Mouse (Mus musculus): ENCODE data around the gene Wsb2. TPM values are rescaled to one million over a fixed set of nuclear protein-coding genes. Genes with fewer than 3 reads are reported as not detected.

Gene Wsb2
- 126 and 164 TPM in 2 replicates for polyA plus RNA-seq (2012; rRNA removed)

DNA sequence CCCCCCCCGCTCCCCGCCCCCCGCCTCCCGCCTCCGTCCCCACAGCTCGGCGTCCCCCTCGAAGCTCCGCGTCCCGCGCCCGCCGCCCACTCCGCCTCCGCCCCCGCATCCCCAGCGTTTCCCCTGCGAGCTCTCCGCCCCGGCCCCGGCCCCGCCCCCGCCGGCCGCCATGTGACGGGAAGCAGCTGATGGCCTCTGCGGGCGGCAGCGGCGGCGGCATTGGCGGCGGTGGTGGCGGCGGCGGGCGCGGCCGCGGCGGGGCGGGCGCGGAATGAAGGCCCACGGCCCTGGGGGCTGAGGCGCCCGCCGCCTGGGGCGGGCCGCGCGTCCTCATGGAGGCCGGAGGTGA lies at the start of gene Wsb2:
Wsb2 (plus strand) TSS at position 176 of the 349 bp plus-strand sequence.

DNA sequence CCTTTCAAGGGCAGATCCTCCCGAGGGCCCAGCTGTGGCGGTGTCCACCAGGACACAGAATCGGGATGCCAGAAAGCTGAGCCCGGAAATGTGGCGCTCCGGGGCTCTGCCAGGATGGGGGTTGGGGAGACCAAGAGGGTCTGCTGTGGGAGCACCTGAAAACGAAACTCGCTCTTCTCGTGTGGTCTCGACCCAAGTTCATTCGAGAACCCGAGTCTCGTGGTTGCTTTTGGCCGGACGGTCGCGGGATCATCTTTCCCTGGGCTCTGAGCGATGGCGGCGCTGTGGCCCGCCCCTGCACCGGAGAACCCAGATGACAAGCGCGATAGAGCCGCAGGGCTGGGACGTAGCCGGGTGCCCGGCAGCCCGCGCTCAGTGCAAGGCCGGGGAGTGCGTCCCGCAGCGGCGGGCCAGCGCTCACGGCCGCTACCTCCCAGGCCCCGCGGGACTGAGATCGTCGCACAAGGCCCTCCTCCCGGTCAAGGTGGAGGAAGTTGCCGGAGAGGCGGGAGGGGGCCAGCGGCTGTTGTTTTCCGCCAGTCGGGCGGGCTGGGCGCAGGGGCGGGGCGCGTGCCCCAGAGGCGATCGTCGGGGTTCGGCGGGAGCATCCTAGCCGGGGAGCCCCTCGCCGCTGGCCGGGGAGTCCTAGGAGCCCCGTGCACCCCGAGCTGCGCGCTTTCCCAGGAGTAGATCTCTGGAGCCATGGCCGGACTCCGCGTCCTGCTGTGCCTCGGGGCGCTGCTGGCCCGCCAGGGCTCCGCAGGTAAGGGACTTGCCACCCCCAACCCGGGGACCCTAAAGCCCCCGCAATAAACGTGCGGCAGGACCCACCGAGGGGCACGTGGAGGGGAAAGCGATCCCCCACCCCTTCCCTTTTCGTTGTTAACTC lies 38.1 kb upstream of the Wsb2 start, which contains the start of gene Vsig10:
Vsig10 (plus strand) TSS at position 343 of the 889 bp plus-strand sequence.

DNA sequence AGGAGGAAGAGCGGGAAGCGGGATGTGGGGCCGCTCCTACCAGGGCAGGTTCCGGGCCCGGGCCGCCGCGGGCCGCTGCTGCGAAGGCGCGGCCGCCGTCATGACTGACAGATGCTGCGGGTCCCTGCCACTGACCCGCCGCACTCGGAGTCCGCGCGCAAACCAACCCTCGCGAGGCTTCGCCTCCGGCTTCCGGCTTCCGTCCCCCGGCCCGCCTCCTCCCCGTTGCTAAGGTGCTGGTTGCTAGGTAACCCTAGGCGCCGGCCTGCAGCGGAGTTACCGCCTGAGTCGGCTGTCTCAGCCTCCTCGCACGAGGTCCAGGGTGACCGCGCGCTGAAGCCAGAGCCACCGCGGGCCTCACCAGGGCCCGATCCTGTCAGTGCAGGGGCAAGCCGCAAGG lies 31.8 kb downstream of the Wsb2 start, which contains the start of gene Rfc5:
Rfc5 (minus strand) TSS at position 171 of the 400 bp plus-strand sequence.

DNA sequence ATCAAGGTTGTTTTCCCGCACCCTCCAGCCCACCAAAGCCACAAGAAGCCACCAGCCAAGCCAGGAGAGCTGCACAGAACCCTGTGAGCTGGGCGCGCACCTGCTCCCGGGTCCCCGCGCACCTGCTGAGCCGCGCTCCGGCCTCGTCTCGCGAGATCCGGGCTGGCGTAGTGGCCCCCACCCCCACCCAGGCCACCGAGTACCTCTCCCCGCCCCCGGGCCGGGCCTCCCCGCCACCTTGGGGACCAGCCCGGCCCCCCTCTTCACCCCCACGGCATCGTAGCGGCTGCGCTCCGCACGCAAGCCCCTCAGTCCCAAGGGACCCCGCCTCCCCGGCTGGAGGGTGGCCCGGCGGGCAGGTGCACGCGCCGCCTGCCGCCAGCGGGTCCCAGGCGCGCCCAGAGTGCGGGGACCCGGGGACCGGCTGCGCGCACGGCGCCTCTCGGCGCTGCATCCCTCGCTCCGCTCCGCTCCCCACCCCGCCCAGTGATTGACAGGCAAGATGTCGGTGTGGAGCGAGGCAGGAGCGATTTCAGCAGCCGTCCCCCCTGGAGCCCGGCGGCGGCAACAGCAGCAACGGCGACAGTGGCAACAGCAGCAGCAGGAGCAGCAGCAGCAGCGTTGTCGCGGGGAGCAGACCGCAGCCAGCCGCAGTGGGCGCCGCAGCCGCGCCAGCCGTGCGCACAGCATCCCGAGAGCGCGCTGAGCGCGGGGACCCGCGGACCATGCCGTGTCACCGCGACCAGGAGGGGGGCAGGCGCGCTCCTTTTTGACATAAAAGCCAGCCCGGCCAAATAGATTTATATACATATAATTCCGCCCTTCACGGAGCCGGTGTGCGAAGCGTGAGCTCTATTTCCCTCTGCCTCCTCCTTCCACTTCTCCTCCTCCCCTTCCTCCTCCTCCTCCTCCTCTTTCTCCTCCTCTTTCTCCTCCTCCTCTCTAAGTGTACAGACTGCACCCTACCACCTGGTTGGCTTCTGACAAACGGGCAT lies 56.7 kb downstream of the Wsb2 start, which contains the start of gene Ksr2:
Ksr2 (plus strand) TSS at position 494 of the 995 bp plus-strand sequence.

Other genes starting within 250 kb of the Wsb2 start
- gene Suds3, start 241.2 kb upstream of the Wsb2 start, polyA plus RNA-seq (2012; rRNA removed): 118 and 134 TPM in 2 replicates
- gene Taok3, start 237.2 kb upstream of the Wsb2 start, polyA plus RNA-seq (2012; rRNA removed): 21.0 and 22.3 TPM in 2 replicates
- gene Pebp1, start 69.7 kb upstream of the Wsb2 start, polyA plus RNA-seq (2012; rRNA removed): 501 and 588 TPM in 2 replicates
- 133 and 144 TPM in 2 replicates for gene Vsig10, start 38.2 kb upstream of the Wsb2 start, polyA plus RNA-seq (2012; rRNA removed)
- 15.2 and 16.5 TPM in 2 replicates for gene Rfc5, start 31.7 kb downstream of the Wsb2 start, polyA plus RNA-seq (2012; rRNA removed)
- 0.14 and 0.15 TPM in 2 replicates for gene Ksr2, start 56.7 kb downstream of the Wsb2 start, polyA plus RNA-seq (2012; rRNA removed)